Mouse (Mus musculus) neural tube, embryonic 14.5 days (tissue): ENCODE measurements around the gene Slfn9. TPM values are rescaled to one million over a fixed set of nuclear protein-coding genes. Genes with fewer than 3 reads are reported as not detected.
"Not testable (repeated sequence)": the region's sequence is repeated elsewhere in the genome, so short reads cannot be mapped to it uniquely, and the experiment has no call there.

Source experiments
- ATAC-seq: fragments of 200-750 bp; cut with Nextera tagmentation; 2 replicates; pipeline ENCODE4 v1.8.0; 2017; ENCODE audit warnings: low read depth, mild to moderate bottlenecking, moderate TSS enrichment, moderate library complexity
- H3K27ac ChIP-seq: fragments of 300-500 bp; sonication (generic); 2 replicates; pipeline ENCODE4 v1.5.1; 2014; ENCODE audit warnings: low read depth, mild to moderate bottlenecking, control low read depth, low read length, moderate library complexity, mixed read lengths
- H3K27me3 ChIP-seq: fragments of 300-500 bp; sonication (generic); 2 replicates; pipeline ENCODE4 v1.6.1; 2014; ENCODE audit warnings: low read length; ENCODE audit not compliant: control insufficient read depth, insufficient read depth
- H3K36me3 ChIP-seq: fragments of 300-500 bp; sonication (generic); 2 replicates; pipeline ENCODE4 v1.6.1; 2014; ENCODE audit warnings: low read length, mixed read lengths; ENCODE audit not compliant: control insufficient read depth, insufficient read depth
- H3K4me1 ChIP-seq: fragments of 300-500 bp; sonication (generic); 2 replicates; pipeline ENCODE4 v1.6.1; 2014; ENCODE audit warnings: low read length; ENCODE audit not compliant: control insufficient read depth, insufficient read depth
- H3K4me2 ChIP-seq: fragments of 300-500 bp; sonication (generic); 2 replicates; pipeline ENCODE4 v1.6.1; 2014; ENCODE audit warnings: mild to moderate bottlenecking, low read depth, low read length, control low read depth
- H3K4me3 ChIP-seq: fragments of 300-500 bp; sonication (generic); 2 replicates; pipeline ENCODE4 v1.5.1; 2014; ENCODE audit warnings: low read depth, low read length, control low read depth, mixed read lengths
- H3K9ac ChIP-seq: fragments of 300-500 bp; sonication (generic); replicated peaks from 2 replicates; pipeline ENCODE4 v1.6.1; 2014; ENCODE audit warnings: low read depth, mild to moderate bottlenecking, control low read depth, low read length, mixed read lengths
- H3K9me3 ChIP-seq: fragments of 300-500 bp; sonication (generic); 2 replicates; pipeline ENCODE4 v1.6.1; 2016; ENCODE audit warnings: low read length; ENCODE audit not compliant: control insufficient read depth
- WGBS: fragments of 180-500 bp; shearing (Covaris S2); extraction: QIAGEN DNeasy Blood & Tissue Kit; methylation state at CpG from one replicate; pipeline ENCODE4 v1.1.7; 2014; 5-methylcytosine and 5-hydroxymethylcytosine counted together
- polyA plus RNA-seq: library from polyadenylated mRNA; unstranded; fragments of >200 nt; fragmentation: Nextera tagmentation; extraction: Ambion mirVana; gene quantifications from 2 replicates; pipeline ENCODE4 v1.2.1, GENCODE M21; 2014

Slfn9 gene
- polyA plus RNA-seq, 1 experiment from 2014 or later = 0.56 TPM

GRCm38 (mm10) chr11:83013356-83013755, 21.7 kb upstream of the Slfn9 start:
- WGBS = 72% methylated on average over 1 of the region's 1 CpGs
- H3K4me1 ChIP-seq = no peaks in the 10 kb centered on the region
- no peak overlapping the region for H3K9ac ChIP-seq
- no peak for ATAC-seq
- no peaks in the 10 kb centered on the region for H3K27me3 ChIP-seq
- H3K27ac ChIP-seq = no peak overlapping the region
- H3K9me3 ChIP-seq = no peaks in the 10 kb centered on the region
- no peaks in the 10 kb centered on the region for H3K36me3 ChIP-seq
- no peak overlapping the region for H3K4me3 ChIP-seq
- H3K4me2 ChIP-seq = no peak overlapping the region

DNA sequence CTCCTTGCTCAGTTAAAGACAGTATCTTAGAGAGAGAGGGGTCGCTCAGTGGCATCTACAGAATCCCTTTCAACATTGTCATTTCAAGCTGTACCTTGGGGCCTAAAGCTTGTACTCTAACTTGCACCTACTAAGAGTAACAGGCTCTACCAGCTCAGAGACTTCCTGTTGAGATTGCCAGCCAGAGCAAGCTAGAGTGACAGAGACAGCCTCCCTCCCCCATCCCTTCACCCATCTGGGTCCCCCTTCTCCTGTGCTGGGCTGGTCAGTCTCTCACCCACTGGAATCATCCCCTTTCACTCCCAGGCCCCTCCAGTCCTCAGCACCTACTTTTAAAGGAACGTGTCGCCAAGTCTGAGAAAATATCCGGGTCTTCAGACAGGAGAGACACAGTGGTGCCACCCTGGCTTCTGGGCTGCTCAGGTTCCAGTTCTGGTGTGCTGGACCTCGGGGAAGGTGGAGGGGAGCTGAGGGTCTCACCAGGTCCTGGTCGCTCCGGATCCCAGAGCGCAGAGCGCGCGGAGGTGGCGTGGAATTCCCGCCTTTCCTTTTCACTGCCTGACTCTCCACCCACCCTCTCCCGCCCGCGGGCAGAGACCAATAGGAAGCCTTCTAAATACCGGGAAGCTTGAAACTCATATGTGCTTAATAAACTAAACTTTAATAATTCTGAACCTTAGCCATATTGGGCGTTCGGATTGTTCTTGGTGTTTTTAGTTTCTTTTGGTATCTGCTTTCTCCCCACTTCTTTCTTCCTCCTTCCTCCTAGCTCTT, 831 bp downstream of the Slfn9 start:
- H3K36me3 ChIP-seq, H3K27me3 ChIP-seq, H3K4me1 ChIP-seq, H3K27ac ChIP-seq, H3K9me3 ChIP-seq, ATAC-seq, H3K9ac ChIP-seq: not testable (repeated sequence)
- 19% methylated on average over 18 of the region's 19 CpGs for WGBS
- Histone ChIP-seq H3K4me3 (peak overlapping the region; percentile 28), H3K4me2 (peak overlapping the region; percentile 55)

GRCm38 (mm10) chr11:82989357-82989756, 2.3 kb downstream of the Slfn9 start:
- Histone ChIP-seq H3K36me3 (no peaks in the 10 kb centered on the region), H3K4me3 (no peak overlapping the region), H3K4me1 (no peaks in the 10 kb centered on the region), H3K9ac (no peak overlapping the region), H3K27me3 (0 out of 2 replicates have a peak, but pooled peaks cover 4% of the 10 kb centered on the region), H3K27ac (no peak overlapping the region), H3K9me3 (no peaks in the 10 kb centered on the region), H3K4me2 (no peak overlapping the region; the same call in 1 of the 2 replicates)
- ATAC-seq = no peak
- 31% methylated on average over 12 of the region's 12 CpGs for WGBS

GRCm38 (mm10) chr11:82987621-82988020, 4.0 kb downstream of the Slfn9 start:
- WGBS = 90% methylated on average over 6 of the region's 6 CpGs
- H3K27ac ChIP-seq = no peak overlapping the region
- no peaks in the 10 kb centered on the region for H3K9me3 ChIP-seq
- no peaks in the 10 kb centered on the region for H3K36me3 ChIP-seq
- no peak overlapping the region for H3K4me2 ChIP-seq
- 0 out of 2 replicates have a peak, but pooled peaks cover 4% of the 10 kb centered on the region for H3K27me3 ChIP-seq
- H3K9ac ChIP-seq = no peak overlapping the region
- no peak overlapping the region for H3K4me3 ChIP-seq
- no peak for ATAC-seq
- H3K4me1 ChIP-seq = no peaks in the 10 kb centered on the region

- no peaks in the 10 kb centered on the region for H3K27me3 ChIP-seq
- WGBS = 88% methylated on average over 17 of the region's 17 CpGs
- H3K9ac ChIP-seq = no peak overlapping the region
- H3K27ac ChIP-seq = no peak overlapping the region
- H3K4me3 ChIP-seq = no peak overlapping the region
- no peaks in the 10 kb centered on the region for H3K36me3 ChIP-seq
- H3K9me3 ChIP-seq = no peaks in the 10 kb centered on the region
- no peak for ATAC-seq
- no peak overlapping the region for H3K4me2 ChIP-seq
- no peaks in the 10 kb centered on the region for H3K4me1 ChIP-seq
Observed at GRCm38 (mm10) chr11:82983193-82983592, 8.4 kb downstream of the Slfn9 start.

GRCm38 (mm10) chr11:82982409-82982808, 9.2 kb downstream of the Slfn9 start:
- not testable (repeated sequence) for ATAC-seq, H3K4me1 ChIP-seq, H3K27me3 ChIP-seq, H3K9ac ChIP-seq, H3K9me3 ChIP-seq, H3K27ac ChIP-seq, H3K4me2 ChIP-seq, H3K36me3 ChIP-seq, H3K4me3 ChIP-seq
- 98% methylated on average over 2 of the region's 2 CpGs for WGBS

- Histone ChIP-seq H3K4me1 (0 out of 2 replicates have a peak, but pooled peaks cover 6% of the 10 kb centered on the region), H3K4me2 (no peak overlapping the region), H3K9me3 (no peaks in the 10 kb centered on the region), H3K36me3 (no peaks in the 10 kb centered on the region), H3K27ac (no peak overlapping the region), H3K4me3 (no peak overlapping the region), H3K27me3 (no peaks in the 10 kb centered on the region), H3K9ac (no peak overlapping the region)
- no peak for ATAC-seq
- 30% methylated on average over 5 of the region's 5 CpGs for WGBS
Observed at GRCm38 (mm10) chr11:82973916-82974315, 17.7 kb downstream of the Slfn9 start.

DNA sequence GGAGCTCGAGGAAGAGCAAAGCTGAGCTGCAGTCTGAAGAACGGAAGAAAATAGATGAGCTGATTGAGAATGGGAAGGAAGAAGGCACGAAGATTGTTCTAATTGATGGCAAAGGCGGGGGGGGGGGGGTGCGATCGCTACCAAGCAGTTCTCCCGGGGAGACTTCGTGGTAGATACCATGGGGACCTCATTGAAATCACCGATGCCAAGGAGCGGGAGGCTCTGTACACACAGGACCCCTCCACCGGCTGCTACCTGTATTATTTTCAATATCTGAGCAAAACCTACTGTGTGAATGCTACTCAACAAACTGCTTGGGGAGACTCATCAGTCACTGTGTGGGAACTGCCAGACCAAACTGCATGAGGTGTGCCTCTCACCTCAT, 20.0 kb downstream of the Slfn9 start:
- Histone ChIP-seq H3K4me3 (no peak overlapping the region), H3K9ac (no peak overlapping the region; the same call in 1 of the 2 replicates), H3K4me1 (0 out of 2 replicates have a peak, but pooled peaks cover 6% of the 10 kb centered on the region), H3K27ac (no peak overlapping the region), H3K9me3 (no peaks in the 10 kb centered on the region), H3K36me3 (no peaks in the 10 kb centered on the region), H3K27me3 (no peaks in the 10 kb centered on the region), H3K4me2 (peak overlapping the region; percentile 52)
- ATAC-seq = no peak
- WGBS = 57% methylated on average over 11 of the region's 11 CpGs

- 10% methylated on average over 31 of the region's 31 CpGs for WGBS
- no peak overlapping the region for H3K27ac ChIP-seq
- H3K9me3 ChIP-seq = no peaks in the 10 kb centered on the region
- no peaks in the 10 kb centered on the region for H3K36me3 ChIP-seq
- peak overlapping the region; percentile 52 for H3K4me2 ChIP-seq
- H3K27me3 ChIP-seq = no peaks in the 10 kb centered on the region
- peak overlapping the region; percentile 9; the same call in 1 of the 2 replicates for H3K4me3 ChIP-seq
- ATAC-seq = peak; percentile 63; the same call in 1 of the 2 replicates
- 0 out of 2 replicates have a peak, but pooled peaks cover 6% of the 10 kb centered on the region for H3K4me1 ChIP-seq
- H3K9ac ChIP-seq = peak overlapping the region; percentile 2; the same call in 1 of the 2 replicates
Observed at GRCm38 (mm10) chr11:82970712-82971589, 20.7 kb downstream of the Slfn9 start.
